Mouse (Mus musculus) right cerebral cortex, postnatal 4 days (tissue): ENCODE results near the gene 2700097O09Rik.
"Not testable (repeated sequence)": the region's sequence is repeated elsewhere in the genome, so short reads cannot be mapped to it uniquely, and the experiment has no call there.

Experiments used
- DNase-seq: peaks from one replicate; pipeline ENCODE4 v3.0.0-alpha.2; 2022

The 2700097O09Rik gene

GRCm38 (mm10) chr12:55079726-55080600, at the start of gene 2700097O09Rik, which contains the start of gene Srp54a:
Gene 2700097O09Rik, minus strand, starts transcription at chr12:55080110.
Gene Srp54a, plus strand, starts transcription at chr12:55080262.
- peak; percentile 89 for DNase-seq

- not testable (repeated sequence) for DNase-seq
Observed at GRCm38 (mm10) chr12:55124731-55125130, 44.8 kb upstream of the 2700097O09Rik start.

DNA sequence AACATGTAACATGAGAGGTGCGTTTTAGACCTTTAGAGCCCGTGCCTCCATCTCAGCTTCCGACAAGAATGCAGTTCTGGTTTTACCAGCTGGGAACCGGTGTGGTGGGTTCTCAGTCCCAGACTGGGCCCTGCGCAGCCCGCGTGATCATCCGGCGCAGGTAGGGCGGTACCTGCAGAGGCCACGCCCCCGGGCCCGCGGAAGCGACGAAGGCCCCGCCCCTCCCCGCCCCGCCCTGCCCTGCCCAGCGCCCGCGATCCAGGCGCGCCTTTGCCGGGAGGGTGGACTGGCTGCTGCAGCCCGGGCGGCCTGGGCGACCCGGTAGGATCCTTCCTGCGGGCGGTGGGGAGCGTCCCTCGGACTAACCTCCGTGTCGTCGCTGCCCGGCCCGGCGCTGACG, 44.3 kb upstream of the 2700097O09Rik start, which contains the start of gene Fam177a:
Gene Fam177a, plus strand, starts transcription at position 228 of the 400 bp plus-strand sequence.
- DNase-seq, result not testable (repeated sequence)

DNA sequence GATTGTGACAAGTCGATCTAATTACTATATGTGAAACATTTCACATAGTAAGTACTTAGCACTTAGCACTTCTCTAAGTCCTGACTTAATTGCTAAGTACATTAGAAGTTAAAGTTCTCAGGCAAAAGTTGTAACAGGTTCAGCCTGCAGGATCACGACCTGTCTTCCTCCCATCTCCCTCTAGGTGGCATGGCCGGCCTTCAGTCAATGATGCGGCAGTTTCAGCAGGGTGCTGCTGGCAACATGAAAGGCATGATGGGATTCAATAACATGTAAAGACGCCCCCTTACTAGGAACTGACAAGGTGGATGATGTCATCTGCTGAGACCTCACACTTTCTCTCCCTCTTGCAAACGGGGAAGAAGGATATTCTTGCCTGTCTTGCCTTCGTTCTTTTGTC, 32.7 kb upstream of the 2700097O09Rik start:
- DNase-seq, result not testable (repeated sequence)

DNA sequence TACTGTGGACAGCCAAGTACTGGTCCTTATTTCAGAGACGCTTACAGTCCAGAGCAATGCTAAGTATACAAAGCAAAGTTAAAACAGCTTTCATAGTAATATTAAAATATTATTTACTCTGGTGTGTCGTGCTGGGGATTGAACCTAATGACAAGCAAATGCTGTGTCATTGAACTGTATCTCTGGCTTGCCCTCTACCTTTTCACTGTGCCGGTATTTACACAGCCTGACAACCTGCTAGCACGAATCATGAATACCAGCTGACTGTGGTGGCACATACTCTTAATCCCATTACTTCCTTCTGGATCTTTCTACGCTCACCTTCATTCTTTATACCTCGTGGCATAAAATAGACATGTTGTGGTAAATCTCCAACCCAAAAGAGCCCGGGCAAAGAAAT, 12.2 kb upstream of the 2700097O09Rik start:
- not testable (repeated sequence) for DNase-seq

- not testable (repeated sequence) for DNase-seq
Observed at GRCm38 (mm10) chr12:55080601-55080942, 662 bp upstream of the 2700097O09Rik start.

- not testable (repeated sequence) for DNase-seq
Observed at GRCm38 (mm10) chr12:55078706-55079105, 1.2 kb downstream of the 2700097O09Rik start.

DNA sequence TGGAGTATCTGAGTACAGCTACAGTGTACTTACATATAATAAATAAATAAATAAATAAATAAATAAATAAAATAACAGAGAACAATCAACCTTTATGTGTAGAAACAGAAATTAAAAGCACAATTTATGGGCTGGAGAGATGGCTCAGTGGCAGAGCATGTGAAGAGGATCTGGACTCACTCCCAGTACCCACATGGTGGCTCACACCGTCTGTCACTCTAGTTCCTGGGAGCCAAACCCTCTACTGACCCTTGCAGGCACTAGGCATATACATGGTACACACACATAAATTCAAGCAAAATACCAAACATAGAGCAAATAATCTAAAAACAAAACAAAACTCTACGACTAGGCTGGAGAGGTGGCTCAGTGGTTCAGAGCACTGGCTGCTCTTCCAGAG, 4.6 kb downstream of the 2700097O09Rik start:
- DNase-seq, result no peak

DNA sequence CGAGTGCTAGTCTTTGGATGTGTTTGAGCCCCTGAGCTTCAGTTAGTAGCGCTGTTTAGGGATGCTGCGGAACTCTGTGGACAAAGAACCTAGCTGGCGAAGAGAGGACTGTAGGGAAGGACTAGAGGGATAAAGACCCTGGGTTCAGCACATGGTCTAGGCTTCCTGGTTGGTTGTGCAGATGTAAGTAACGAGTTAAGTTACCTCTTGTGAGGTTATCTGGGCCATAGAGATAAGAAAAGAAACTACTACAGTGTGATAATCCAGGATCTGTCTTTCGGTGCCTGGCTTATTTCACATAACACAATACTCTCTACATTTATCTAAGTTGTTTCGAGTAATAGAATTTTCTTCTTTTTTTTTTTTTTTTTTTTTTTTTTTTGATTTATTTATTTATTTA, 6.2 kb downstream of the 2700097O09Rik start:
- DNase-seq, result no peak

- DNase-seq, result no peak
Observed at GRCm38 (mm10) chr12:55072495-55072894, 7.4 kb downstream of the 2700097O09Rik start.

DNA sequence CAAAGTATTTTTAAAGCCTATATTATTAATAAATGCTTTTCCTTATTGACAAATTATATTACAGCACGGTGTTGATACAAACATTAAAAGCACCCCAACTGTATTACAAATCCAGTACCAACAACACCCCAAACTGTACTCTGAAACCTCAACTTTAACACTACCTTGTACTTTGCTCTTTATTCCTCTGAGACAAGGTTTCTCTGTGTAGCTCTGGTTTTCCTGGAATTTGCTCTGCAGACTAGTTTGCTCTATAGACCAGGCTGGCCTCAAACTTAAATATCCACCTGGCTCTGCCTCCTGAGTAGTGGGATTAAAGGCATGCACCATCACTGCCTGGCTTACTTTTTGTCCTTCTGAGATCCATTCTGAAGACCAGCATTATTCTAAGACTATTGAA, 17.8 kb downstream of the 2700097O09Rik start:
- DNase-seq, result no peak

DNA sequence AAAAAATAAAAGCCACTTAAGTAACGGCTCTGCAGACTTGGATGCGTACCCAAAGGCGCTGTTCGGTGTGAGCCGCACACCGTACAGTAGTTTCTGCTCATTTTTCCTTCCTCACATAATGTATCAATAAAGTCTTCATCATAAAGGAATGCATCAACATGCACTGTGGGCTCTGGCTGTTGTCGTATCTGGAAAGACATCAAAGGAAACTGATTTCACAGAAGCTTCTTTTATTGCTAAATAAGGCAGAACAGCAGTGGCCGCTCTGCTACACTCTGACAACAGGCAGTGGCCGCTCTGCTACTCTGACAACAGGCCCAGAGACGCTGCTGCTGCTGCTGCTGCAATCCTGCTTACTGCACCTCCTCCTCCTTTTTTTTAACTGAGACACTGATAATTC, 18.9 kb downstream of the 2700097O09Rik start:
- DNase-seq, result no peak

- DNase-seq, result no peak
Observed at GRCm38 (mm10) chr12:55060212-55060898, 19.6 kb downstream of the 2700097O09Rik start.

DNA sequence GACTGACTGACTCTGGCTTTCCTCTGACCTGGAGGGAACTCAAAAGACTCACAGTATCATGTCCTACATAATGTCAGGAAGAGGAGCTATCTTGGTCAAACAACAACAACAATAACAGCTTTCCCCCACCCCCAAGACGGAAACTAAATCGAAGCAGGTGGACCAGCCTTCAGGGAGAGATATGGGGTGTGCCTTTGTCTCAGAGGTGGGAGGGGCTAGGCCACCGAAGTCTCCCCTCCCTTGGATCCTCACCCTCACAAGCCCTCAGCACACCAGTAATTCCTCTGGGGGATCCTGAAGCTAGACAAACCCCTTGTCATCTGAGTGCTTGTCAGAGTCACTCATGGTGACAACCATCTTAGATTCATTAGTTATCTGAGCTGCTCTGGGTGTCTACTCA, 20.1 kb downstream of the 2700097O09Rik start:
- no peak for DNase-seq

DNA sequence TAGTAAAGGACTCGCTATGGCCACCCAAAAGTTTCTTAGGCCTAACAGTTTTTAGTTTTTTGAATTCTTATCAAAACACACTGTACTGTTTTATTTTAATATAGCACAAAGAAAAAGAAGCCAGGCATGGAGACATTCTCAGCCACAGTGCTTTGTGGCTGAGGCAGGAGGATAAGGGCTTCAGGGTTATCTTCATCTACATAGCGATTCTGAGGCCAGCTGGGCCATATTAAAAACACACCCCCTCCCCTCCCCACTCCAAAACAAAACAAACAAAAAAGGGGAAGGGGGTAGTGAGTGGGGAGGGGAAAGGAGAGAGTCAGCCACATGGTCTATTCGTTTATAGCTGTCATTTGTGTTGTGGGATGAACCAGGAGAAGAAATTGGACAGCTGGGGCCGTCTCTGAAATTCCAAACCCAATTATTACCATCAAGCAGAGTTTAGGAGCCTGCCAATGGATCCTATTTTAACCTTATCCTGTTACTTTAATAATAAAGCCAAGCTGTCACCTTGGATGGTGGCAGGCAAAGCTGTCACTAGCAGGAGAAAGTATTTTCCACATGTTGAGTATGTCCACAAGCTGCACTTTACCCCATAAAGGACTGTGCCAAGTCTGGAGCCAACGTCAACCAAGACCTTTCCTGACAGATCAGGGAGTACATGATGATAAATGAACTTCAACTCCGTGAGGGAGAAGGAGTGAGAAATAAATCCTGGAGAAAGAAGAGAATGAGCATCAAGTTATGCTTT, 20.9 kb downstream of the 2700097O09Rik start:
- DNase-seq, result no peak

- no peak for DNase-seq
Observed at GRCm38 (mm10) chr12:55056703-55057102, 23.2 kb downstream of the 2700097O09Rik start.

DNA sequence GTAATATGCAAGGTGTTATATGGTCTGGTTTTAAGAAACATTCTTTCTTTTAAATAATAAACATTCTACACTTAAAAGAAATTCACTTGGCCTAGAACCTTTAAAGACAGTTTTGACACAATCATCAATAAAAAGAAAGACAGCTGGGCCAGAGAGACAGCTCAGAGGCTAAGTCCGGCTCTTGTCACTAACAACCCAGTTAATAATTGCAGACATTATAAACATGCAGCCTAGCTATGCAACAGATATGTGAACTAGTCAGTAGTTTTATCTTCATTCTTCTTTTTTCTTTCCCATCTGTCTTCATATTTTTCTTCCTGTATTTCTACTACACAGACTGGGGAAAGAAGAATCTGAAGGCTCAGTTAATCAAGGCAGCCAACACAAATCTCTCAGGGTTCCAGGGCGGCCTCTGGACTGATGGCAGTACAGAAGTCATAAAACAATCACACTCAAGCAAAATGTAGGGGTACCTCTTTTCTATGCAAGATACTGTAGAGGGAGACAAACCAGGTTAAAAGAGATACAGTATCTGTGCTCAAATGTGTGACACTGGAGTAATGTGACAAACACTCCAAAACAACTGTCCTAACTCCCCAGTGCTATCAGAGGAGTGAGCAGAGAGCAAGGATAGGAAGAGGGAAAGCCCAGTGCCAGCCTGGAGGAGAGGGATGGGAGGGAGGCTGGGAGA, 25.2 kb downstream of the 2700097O09Rik start:
- DNase-seq, result no peak

GRCm38 (mm10) chr12:55053267-55053666, 26.6 kb downstream of the 2700097O09Rik start:
- no peak for DNase-seq

DNA sequence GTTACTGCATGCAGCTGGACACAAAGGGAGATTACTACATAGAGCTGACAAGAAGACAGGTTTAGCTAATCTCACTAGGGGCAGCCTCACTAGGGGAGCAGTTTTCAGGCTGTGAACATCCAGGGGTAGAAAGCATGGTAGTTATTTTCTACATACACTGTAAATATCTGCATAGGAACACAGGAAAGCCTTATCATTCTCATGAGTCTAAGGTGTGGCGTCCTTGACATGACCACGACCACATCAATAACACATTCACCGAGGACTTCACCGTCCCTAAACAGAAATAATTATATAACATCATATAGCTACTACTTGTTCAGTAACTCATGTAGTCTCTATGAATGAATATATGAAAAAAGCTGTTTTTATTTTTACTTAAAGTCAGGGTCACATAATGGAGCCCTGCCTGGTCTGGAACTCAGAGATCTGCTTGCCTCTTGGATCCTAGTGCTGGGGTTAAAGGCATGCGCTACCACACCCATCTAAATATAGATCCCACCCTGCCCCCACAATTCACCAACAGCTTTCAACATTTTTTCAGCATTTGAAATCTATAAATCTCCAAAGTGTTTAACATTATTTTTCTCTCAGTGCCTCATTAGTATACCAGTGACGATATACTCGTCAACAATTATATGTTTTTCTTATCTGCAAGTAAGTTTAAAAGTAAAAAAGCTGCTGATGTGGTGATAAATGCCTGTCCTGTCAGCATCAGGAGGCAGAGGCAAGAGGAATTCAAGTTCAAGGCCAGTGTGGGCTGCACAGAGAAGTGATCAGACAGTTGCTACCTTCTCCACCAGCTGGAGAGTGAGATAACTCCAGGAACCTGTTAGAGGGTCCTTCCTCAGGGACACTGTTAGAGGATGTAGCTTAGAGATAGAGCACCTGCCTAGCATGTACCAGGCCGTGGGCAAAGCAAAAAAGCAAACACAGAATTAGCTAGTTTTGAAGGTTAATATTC, 28.4 kb downstream of the 2700097O09Rik start:
- DNase-seq, result no peak

DNA sequence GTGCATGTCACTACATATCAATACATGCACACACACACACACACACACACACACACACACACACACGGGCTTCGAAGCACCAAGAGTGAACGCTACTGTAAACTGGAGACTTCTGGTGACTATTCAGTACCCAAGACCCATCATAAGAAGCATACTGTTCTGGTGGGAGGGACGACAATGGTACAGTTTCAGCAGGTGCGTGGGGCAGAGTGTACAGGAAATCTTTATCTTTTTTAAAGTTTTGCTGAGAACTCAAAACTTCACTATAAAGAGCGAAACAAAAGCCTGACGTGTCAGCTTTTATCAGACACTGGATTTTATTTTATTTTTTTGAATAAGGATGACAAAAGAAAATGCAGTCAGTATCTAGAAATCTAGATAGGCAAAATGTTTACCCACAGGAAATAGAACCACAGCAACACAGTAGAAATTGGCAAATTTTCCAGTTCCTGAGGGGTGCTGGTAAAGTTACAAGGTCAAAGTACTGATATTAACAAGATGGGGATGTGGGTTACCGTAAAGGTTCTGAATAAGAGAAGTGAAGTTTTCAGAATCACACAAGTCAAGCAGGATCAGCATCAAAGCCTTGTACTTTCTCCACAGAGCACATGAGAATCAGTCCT, 30.1 kb downstream of the 2700097O09Rik start:
- DNase-seq, result no peak

DNA sequence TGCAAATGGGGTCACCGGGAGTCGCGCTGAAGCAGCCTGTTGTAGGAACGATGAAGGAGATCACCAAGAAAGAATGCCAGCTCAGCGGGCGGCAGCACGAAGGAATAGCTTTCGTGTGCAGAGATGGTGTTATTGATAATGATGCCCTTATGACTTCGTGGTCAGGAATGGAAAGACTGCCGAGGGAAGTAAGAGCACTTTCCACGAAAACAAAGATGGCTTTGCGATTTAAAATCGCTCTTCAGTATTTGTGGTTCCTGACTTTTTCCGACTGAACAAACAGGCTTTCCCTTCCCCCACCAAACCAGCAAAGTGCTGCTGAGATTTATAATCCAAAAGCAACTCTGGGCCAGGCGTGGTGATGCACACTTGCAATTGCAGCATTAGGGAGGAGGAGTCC, 38.9 kb downstream of the 2700097O09Rik start:
- no peak for DNase-seq
